Mouse (Mus musculus) natural killer cell, adult 2 months (primary cell): Measurements from ENCODE around the gene Wfdc2.
A peak's percentile ranks its signal among the peaks of the same experiment; 100 is the strongest.
"Not testable (repeated sequence)": the region's sequence is repeated elsewhere in the genome, so short reads cannot be mapped to it uniquely, and the experiment has no call there.

ENCODE experiments used
- DNase-seq, 2 experiments: peaks; one replicate each; pipeline ENCODE4 v3.0.0; 2022; ENCODE audit warnings: low spot score in 2 of 2

The Wfdc2 gene

DNA sequence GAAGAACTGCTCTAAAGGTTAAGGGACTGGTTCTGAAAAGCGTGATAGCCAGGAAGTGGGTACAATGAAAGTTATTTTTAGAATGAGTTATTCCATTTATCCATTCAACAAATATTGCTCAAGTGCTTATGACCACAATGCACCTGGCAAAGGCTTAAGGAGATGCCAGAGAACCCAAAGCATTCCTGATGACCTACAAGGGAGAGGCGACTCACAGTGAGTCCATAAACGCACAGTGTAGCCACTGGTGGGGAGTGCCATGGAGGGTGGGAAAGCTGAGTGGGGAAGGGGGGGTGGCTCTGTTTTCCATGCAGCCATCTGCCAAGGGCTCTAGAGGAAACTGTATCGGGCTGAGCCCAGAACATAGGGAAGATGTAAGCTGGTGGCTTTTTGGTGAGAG is 12.9 kb upstream of the Wfdc2 start:
- DNase-seq = no peak

DNA sequence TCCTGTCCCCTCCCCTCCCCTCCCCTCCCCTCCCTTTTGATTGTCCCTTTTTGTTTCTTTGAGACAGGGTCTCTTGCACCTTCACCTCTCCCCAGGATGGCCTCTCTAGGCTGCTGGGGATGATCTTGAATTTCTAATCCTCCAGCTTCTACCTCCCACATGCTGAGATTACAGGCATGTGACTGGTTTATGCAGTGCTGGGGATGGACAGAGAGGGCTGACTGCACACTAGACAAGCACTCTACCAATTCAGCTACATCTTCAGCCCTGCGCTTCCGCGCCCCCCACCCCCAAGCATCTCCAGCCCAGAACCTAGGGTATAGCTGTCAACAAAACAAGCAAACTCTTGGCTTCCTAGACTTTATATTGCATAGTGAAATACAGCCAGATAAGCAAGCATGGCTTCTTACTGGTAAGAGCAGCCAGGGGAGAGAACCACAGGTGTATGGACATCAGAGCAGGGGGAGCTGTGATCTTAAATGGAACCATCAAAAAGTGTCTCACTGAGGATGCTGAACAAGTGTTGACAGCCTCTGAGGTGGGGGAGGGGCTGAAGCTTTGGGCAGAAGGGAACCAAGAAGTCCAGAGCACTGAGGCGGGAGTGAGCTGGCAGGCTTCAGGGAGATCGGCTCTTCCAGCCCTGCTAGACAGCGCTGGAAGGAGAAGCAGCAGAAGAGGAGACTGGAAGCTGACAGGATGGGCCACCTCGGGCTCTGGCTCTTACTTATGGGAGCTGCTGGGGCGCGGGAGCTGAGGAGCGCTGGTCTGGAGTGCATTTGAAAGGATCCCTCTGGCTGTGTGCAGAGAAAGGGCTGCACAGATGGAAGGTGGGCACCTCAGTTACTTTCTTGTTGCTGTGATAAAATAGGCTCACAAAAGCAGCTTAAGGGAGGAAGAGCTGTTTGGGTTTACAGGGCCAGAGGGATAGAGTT is 12.0 kb upstream of the Wfdc2 start:
- DNase-seq = no peak

DNA sequence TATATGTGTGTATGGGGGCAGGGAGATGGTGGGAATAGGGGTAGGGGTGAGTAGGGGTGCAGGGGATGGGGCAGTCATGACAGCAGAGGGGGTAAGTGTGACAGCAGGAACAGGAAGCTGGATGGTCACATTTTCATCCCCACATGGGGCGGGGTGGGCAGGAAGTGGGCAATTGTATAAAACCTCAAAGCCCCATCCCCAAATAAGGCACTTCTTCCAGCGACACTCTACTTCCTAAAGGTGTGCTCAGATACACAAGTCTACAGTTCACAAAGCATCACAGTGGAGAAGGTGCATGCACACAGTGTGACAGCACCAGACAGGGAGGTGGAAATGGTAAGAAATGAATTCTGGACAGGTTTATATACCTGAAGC is 11.3 kb upstream of the Wfdc2 start:
- DNase-seq = no peak

DNA sequence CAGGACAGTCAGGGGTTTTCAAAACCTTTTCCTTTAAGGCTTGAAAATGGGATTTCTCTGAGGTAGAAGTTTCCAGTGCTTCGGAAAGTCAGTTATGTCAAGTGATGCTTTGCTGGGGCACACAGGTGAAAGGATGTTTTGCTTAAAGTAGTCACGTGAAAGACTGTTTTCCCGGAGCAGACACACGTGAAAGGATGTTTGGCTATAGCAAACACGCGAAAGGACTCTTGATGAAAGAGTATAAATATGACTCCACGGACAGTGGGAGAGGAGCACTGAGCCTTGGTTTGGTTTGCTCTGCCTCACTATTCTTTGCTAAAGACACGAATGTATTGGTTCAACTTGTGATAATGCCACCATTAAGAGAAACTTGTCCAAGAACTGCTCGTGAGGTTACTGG is 10.7 kb upstream of the Wfdc2 start:
- no peak for DNase-seq

DNA sequence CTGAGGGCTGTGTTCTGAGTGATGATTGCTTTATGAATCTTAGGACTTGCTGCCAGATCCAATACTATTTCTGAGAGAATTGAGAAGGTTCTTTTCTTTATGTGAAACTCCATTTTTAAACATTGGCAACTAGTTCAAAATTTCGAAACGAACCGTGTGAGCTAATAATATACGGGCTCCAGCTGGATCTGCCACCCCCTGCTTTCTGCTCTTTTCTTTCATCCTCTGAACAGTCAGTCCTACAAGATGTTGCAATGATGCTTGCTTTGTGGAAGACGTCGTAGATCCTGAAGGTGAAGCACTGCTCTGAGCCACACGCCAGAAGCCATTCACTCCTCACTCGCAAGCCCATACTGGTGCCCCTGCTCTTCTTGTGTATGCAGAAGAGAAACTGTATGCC is 3.8 kb upstream of the Wfdc2 start:
- no peak for DNase-seq

DNA sequence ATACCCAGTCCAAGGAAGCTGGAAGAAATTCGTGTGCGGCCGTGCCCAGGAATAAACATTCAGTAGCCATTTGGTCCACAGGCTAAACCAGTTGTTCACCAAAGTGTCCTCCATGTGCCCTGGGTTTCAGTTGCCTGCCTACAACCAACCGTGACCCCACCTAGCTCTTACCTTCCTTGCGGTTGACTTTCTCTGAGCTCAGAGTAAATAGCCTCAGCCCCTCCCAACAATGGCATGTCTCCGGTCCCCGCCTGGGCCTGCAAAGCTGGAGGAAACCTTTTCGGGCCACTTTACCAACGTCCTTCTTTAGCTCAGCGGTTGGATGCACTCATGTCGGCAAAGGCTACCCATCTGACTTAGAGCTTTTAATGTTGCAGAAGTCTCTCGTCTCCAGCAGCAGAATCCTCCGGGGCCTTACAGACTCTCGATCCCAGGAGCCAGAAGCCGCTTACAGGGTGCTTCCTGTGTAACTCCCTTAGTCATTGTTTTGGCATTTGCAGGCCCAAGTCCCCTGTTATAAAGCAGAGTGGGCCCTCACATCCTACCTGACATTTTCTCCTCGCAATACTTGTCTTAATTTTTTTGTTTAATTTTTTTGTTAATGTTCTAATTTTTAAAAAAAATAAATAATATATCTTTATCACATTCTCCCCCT is 3.1 kb upstream of the Wfdc2 start:
- DNase-seq = no peak

DNA sequence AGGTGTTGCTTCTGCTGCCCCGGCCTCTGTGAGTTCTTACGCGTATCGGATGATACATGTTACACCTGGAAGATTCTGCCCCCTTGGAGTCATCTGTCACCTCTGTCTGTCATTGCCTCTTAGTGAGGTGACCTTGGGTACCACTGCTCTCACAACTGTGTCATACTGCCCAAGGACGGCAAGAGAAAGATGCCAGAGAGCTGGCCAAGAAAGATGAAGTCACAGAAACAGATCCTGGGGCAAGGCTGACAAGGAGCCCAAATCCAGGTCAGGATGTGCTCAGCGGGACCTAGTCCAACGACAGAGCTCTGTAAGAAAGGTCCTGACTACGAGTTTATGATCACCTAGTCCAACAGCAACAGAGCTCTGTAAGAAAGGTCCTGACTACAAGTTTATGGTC is 2.1 kb upstream of the Wfdc2 start:
- DNase-seq = no peak

DNA sequence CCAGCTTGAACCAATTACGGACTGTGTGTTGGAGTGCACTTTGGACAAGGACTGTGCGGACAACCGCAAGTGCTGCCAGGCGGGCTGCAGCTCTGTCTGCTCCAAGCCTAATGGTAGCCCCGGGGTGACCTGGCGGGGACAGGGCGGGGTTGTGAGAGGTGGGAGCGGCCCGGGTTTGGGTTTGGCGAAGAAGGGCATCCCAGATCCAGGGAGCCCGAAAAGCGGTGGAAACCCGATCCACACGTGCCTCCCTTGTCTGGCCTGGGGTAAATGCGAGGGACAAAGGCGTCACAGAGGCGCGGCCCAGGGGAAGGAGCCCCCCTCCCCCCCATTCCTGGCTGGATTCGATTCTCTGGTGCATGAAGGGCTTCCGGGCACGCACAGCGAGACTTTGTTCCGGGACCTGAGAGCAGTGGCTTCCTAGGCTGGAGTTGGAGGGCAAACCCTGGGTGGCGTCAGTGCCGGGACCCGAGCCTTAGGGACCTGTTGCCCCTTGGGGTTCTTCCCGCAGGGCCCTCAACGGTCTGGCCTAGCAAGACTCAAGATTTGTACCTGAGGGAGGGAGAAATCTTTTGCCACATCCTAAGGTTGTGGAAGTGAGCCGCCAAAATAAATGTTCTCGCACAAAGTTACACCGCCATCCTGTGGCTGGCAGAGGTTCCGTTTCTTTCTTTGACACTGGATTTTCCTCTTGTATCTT is 1.3 kb downstream of the Wfdc2 start:
- DNase-seq = peak; percentile 26 to 27

DNA sequence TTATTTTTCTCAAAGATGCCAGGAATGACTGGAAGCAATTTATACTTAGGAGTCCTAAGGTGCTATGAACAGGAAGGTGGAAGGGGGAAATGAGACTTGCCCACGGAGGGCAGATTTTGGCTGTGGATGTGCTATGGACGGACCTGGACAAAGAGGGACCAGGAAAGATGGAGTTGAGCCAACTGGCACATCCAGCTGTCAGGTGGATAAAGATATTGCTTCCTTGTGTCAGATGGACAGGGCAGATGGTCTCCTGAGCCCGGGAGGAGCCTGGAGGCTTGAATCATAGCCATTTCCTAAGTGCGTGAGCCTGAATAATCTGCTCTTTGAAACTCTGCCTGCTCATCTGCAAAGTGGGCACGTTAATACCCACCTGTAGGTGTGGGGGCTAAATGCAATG is 2.1 kb downstream of the Wfdc2 start:
- no peak for DNase-seq

DNA sequence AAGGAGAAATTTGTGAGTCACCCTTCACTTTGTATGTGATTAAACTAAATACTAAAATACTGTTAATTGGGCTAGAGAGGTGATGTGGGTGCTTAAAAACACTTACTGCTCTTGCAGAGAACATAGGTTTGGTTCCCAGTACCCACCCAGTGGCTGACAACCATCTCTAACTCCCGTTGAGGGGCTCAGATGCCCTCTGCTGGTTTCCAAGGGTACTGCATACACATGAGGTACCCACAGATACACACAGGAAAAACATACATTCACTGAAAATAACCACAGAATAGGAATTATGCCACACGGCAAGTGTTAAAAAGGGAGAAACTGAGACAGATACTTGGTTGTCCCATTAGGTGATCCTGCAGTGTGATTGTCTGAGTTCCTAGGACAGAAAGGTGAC is 4.8 kb downstream of the Wfdc2 start:
- DNase-seq = no peak

DNA sequence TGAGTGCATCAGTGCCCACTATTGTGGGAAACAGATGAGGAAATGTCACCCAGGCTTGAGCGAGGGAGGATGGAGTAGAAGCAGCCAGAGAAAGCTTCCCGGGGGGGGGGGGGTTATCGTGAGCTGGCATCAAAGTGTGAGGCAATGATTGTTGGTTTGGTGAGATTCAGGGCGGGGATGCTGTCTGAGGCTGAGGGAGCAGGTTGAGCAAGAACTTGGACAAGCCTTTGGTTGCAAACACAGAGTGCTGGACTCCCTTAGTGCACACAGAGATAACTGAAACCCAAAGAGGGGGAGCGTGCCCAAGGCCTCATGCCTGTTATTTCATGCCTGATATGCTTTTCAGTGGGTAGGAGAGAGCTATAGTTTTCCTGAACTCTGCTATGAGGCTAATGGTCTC is 5.2 kb downstream of the Wfdc2 start:
- DNase-seq = no peak

DNA sequence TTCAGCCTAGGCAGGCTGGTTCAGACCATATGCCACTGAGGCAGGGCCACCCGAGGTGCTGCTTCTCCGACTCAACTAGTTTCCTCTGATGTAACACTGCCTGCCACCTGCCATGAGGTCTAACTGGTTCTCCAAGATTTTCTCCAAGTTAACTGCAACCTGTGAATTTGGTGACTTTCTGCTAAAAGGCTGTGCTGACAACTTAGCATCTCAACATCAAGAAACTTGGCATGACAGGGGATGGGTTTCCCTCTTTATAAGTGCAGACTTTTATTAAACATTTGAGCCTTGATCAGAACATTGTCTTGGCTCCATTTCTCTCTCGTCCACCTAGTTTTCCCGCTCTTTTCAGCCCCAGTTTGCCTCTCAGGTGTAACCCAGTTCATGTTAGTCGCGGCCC is 11.1 kb downstream of the Wfdc2 start, which contains the start of gene Spint3:
TSS of gene Spint3 (minus strand) at position 101 of the 400 bp plus-strand sequence.
- DNase-seq = not testable (repeated sequence)

DNA sequence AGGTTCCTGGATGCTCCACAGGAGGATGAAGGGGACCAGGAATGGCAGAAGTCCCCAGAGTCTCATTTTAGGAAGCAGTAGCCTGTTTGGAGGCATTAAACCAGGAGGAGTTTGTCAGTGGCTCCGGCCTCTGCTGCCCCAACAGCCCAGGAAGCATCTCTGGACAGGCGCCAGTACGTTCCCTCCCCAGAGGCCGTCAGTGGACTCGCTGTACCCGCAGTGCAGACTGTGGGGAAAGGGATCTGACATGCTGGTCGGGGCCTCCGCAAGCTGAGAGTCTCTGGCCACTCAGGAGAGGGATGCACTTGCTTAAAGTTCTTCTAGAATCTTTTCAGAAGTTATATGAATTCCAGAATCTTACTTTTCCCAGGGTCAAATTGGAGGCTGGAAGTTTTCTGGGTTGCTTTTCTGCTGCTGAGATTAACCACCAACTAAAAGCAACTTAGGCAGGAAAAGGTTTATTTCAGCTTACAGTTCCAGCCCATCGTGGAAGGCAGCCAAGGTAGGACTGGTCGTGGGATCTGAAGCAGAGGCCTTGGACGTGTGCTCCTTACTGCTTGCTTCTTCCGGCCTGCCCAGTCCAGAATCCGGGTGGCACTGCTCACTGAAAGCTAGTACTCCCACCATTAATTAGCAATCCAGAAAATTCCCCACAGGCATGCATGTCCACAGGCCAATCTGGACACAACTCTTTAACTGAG is 23.0 kb downstream of the Wfdc2 start, which contains the start of gene Wfdc6a:
TSS of gene Wfdc6a (minus strand) at position 423 of the 701 bp plus-strand sequence.
- DNase-seq = not testable (repeated sequence)

DNA sequence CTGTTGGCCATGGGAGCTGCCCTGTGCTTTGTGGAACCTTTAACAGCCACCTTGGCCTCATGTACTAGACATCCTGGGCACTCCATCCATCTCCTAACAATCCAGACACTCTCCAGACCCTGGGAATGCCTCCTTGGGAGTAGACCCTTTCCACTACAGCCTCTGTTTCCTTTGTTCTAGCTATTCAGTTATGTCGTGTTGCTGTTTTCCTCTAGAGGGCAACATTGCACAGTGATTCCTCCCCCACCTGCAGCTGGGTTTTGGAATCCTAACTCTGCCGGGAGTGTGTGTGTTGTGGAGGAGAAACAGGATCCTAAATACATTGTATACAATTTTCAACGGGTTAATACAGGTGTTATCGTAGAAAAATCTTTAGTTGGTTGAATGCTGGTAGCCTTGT is 29.8 kb downstream of the Wfdc2 start:
- no peak for DNase-seq

DNA sequence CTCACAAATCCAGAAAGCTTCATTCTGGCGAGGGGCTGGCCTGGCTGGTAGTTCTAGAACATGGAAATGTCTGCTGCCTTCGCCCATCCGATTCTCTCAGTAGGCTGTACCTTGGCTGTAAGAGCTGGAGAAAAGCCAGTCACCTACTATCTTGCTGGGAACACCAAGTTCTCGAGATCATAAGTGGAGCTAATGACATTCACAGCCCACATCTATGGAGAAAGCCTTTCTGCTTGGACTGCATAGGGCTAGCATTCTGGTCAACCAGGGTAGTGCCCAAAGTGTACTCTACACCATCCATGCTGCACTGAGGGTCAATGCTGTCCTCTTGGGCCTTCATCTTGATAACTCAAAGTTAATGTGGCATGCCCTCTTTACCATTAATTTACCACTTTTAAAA is 31.3 kb downstream of the Wfdc2 start, which contains the start of gene Eppin:
TSS of gene Eppin (minus strand) at position 101 of the 400 bp plus-strand sequence.
- DNase-seq = no peak

DNA sequence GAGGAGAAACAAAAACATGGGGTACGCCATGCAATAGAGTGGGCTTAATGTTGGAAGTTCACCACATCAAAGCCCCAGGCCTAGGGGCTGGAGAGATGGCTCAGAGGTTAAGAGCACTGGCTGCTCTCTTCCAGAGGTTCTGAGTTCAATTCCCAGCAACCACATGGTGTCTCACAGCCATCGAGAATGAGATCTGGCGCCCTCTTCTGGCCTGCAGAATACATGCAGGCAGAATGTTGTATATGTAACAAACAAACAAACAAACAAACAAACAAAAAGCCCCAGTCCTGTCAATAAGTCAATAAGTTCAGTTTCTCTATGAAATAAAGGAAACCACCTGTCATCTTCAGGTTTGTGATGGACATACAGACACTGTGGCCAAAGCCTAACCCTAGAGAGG is 38.0 kb downstream of the Wfdc2 start:
- DNase-seq = no peak

DNA sequence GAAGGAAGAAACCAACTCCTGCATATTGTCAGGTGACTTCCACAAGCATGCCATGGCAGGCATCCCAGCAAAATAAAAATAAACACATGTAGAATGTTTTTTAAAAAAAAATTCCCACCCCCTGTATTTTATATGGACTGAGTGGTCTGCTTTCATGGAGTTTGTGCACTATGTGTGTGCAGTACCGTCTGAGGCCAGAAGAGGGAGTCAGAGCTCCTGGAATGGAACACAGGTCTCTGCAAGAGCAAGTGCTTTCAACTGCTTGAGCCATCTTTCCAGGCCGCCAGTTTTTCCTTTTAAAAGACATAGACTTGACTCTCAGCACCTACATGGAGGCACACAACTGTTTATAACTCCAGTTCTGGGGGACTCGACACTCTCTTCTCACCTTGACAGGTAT is 41.3 kb downstream of the Wfdc2 start:
- no peak for DNase-seq

DNA sequence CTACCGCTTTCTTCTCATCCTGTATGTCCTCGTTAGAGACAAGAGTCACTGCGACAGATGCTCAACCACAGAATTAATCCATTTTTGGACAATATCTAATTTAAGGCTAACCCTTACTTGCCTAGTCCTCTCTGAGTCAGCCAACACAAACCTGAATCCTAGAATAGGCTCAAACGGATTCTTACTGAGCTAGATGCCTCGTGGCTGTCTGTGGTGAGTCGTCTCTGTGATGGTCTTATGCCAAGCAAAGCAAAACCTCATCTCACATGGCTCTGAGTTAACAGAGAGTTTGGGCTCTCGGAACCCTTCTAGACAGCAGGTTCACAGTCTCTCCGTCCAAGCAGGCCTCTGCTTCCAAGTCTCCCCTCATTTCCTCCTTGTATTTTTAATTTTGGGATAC is 42.2 kb downstream of the Wfdc2 start:
- no peak for DNase-seq

DNA sequence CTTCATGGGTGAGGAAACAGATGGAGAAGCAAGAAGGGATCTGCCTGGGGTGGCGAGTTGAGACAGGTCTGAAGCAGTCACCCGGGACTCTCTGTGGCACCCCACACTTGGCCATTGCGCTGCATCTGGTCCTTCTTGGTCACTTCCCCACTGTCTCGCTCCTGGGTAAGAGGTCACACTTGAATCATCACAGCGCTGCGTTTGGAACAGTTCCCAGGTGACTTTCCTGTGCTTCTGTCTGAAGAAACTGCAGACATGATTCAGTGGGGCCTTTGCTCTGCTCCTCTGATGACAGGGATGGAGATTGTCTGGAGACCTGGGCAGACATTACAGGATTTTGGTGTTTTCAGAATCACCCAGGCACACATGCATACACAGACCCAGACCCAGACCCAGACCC is 46.6 kb downstream of the Wfdc2 start:
- no peak for DNase-seq

DNA sequence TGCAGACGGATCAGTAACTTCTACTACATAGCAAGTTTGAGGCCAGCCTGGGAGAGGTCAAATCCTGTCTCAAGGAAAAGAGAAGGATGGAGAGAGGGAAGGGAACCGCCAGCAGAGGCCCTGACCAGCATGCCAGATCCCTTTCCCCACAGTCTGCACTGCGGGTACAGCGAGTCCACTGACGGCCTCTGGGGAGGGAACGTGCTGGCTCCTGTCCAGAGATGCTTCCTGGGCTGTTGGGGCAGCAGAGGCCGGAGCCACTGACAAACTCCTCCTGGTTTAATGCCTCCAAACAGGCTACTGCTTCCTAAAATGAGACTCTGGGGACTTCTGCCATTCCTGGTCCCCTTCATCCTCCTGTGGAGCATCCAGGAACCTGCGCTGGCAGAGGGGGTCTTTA is 51.3 kb downstream of the Wfdc2 start, which contains the start of the genes Wfdc6b and Wfdc8:
TSS of gene Wfdc6b (plus strand) at position 52 of the 400 bp plus-strand sequence.
TSS of gene Wfdc8 (minus strand) at position 156 of the 400 bp plus-strand sequence.
- not testable (repeated sequence) for DNase-seq

DNA sequence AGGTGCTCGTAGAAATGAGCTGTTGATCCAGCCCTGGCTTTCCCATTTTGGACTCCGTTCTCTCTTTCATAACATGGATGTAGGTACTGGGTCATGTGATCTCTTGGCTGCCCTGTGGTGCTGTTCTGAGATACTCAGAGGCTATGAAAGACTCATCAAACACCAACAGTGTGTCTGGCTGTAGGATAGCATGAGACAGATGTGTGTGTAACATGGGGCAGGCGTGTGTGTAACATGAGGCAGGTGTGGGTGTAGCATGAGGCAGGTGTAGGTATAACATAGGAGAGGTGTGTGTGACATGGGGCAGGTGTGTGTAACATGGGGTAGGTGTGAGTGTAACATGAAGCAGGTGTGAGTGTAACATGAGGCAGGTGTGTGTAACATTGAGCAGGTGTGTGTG is 53.2 kb downstream of the Wfdc2 start:
- no peak for DNase-seq
